Mouse (Mus musculus) heart, embryonic 16.5 days (tissue): ENCODE results near the gene Lsm12. TPM values are rescaled to one million over a fixed set of nuclear protein-coding genes. Genes with fewer than 3 reads are reported as not detected.

Experiments
- ATAC-seq: fragments of 200-750 bp; cut with Nextera tagmentation; replicated peaks from 2 replicates; pipeline ENCODE4 v1.8.0; 2017; ENCODE audit warnings: moderate number of reproducible peaks; ENCODE audit not compliant: insufficient read depth, low FRiP score; ENCODE audit errors: extremely low read depth
- H3K27ac ChIP-seq: fragments of 300-500 bp; sonication (generic); 2 replicates; pipeline ENCODE4 v1.5.1; 2014; ENCODE audit warnings: mild to moderate bottlenecking, low read length, control low read depth, moderate library complexity
- H3K27me3 ChIP-seq: fragments of 300-500 bp; sonication (generic); 2 replicates; pipeline ENCODE4 v1.6.1; 2014; ENCODE audit warnings: low read length, mixed read lengths; ENCODE audit not compliant: control insufficient read depth, insufficient read depth
- H3K36me3 ChIP-seq: fragments of 300-500 bp; sonication (generic); 2 replicates; pipeline ENCODE4 v1.6.1; 2014; ENCODE audit not compliant: control insufficient read depth, insufficient read depth
- H3K4me1 ChIP-seq: fragments of 300-500 bp; sonication (generic); 2 replicates; pipeline ENCODE4 v1.6.1; 2014; ENCODE audit warnings: low read length, mixed read lengths; ENCODE audit not compliant: control insufficient read depth, insufficient read depth
- H3K4me2 ChIP-seq: fragments of 300-500 bp; sonication (generic); 2 replicates; pipeline ENCODE4 v1.6.1; 2014; ENCODE audit warnings: low read depth, mild to moderate bottlenecking, control low read depth, low read length
- H3K4me3 ChIP-seq: fragments of 300-500 bp; sonication (generic); 2 replicates; pipeline ENCODE4 v1.5.1; 2014; ENCODE audit warnings: mild to moderate bottlenecking, control low read depth, low read length
- H3K9ac ChIP-seq: fragments of 300-500 bp; sonication (generic); 2 replicates; pipeline ENCODE4 v1.6.1; 2014; ENCODE audit warnings: low read length, control low read depth
- H3K9me3 ChIP-seq: fragments of 300-500 bp; sonication (generic); replicated peaks from 2 replicates; pipeline ENCODE4 v1.6.1; 2016; ENCODE audit warnings: low read length; ENCODE audit not compliant: control insufficient read depth
- WGBS: fragments of 180-500 bp; shearing (Covaris S2); extraction: QIAGEN DNeasy Blood & Tissue Kit; methylation state at CpG from one replicate; pipeline ENCODE4 v1.1.7; 2014; 5-methylcytosine and 5-hydroxymethylcytosine counted together
- polyA plus RNA-seq: library from polyadenylated mRNA; unstranded; fragments of >200 nt; fragmentation: Nextera tagmentation; extraction: Ambion mirVana; gene quantifications from 2 replicates; pipeline ENCODE4 v1.2.1, GENCODE M21; 2015

Lsm12 gene
- polyA plus RNA-seq, 1 experiment from 2014 or later = 60.5 TPM

DNA sequence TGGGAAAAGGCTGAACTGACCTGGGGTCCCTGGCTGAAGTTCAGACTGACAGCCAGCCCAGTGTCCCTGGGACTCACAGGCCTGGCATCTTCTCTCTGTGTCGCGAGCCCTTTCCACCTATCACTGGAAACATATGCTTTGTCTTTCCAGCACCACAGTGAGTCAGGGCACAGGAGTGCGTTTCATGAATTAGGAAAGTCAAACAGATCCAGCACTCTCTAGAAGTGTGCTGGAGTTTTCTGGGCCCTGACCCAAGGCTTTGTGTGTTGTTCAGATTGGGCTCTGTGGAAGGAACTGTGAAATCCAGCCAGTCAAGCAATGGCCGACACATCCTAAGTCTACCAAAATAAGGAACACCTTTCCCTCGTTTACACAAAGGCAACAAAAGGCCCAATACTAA is 40.1 kb upstream of the Lsm12 start:
- Histone ChIP-seq H3K36me3 (no peaks in the 10 kb centered on the region; the same call in 1 of the 2 replicates), H3K9ac (no peak overlapping the region), H3K27me3 (no peaks in the 10 kb centered on the region), H3K4me1 (peaks cover 74% of the 10 kb centered on the region), H3K27ac (no peak overlapping the region), H3K4me2 (peak overlapping the region; percentile 54; the same call in 1 of the 2 replicates), H3K4me3 (no peak overlapping the region), H3K9me3 (no peaks in the 10 kb centered on the region)
- no peak for ATAC-seq
- WGBS = 52% methylated on average over 5 of the region's 5 CpGs

DNA sequence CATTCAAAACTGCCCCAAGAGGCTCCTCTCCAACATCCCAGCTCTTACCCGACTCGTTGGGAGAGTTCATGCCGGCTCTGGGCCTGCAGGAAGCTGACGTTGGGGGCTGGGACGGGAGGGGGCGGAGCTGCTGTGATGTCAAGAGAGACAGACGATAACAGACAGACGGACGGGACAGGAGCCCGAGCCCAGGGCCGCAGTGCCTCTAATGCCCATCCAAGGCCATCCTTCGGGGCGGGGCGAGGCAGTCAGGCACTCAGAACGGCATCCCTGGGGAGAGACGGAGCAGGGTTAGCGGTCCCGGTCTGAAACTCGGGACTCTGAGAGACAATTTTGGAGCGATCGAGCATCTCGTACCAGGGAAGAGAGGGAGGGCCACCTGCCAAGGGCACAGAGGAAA is 39.6 kb upstream of the Lsm12 start:
- no peaks in the 10 kb centered on the region for H3K9me3 ChIP-seq
- no peak for ATAC-seq
- no peaks in the 10 kb centered on the region; the same call in 1 of the 2 replicates for H3K36me3 ChIP-seq
- H3K27ac ChIP-seq = no peak overlapping the region
- peak overlapping the region; percentile 54 for H3K4me2 ChIP-seq
- H3K4me3 ChIP-seq = peak overlapping the region; percentile 24; the same call in 1 of the 2 replicates
- H3K4me1 ChIP-seq = peaks cover 79% of the 10 kb centered on the region
- peak overlapping the region; percentile 27; the same call in 1 of the 2 replicates for H3K9ac ChIP-seq
- H3K27me3 ChIP-seq = no peaks in the 10 kb centered on the region
- WGBS = 12% methylated on average over 22 of the region's 22 CpGs

DNA sequence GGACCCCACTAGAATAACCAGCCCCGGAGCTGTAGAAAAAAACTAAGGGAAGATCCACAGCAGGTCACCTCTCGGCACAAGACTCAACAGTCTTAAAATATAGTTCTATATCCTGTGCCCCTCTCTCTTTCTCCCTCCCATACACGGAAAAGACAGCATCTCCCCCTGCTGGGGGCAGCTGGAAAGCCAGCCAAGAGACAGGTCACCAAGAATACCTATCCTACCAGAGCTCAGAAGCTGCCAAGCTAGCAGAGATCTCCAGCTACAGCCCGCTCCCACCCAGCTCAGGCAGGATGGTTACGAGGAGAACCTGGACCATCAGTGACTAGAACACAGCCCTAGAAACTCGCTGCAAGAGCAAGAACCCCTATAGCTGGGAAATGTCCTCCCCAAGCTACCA is 38.1 kb upstream of the Lsm12 start:
- Histone ChIP-seq H3K36me3 (no peaks in the 10 kb centered on the region; the same call in 1 of the 2 replicates), H3K9me3 (no peaks in the 10 kb centered on the region), H3K27me3 (no peaks in the 10 kb centered on the region), H3K4me3 (no peak overlapping the region), H3K9ac (no peak overlapping the region), H3K4me2 (no peak overlapping the region), H3K4me1 (peaks cover 81% of the 10 kb centered on the region), H3K27ac (no peak overlapping the region)
- WGBS = 25% methylated on average over 6 of the region's 6 CpGs
- no peak for ATAC-seq

GRCm38 (mm10) chr11:102221954-102222351 is 36.9 kb upstream of the Lsm12 start:
- H3K27me3 ChIP-seq = no peaks in the 10 kb centered on the region
- no peak for ATAC-seq
- H3K27ac ChIP-seq = no peak overlapping the region
- H3K4me2 ChIP-seq = no peak overlapping the region
- WGBS = 50% methylated on average over 8 of the region's 8 CpGs
- peak overlapping the region; percentile 21; the same call in 1 of the 2 replicates for H3K9ac ChIP-seq
- no peaks in the 10 kb centered on the region for H3K9me3 ChIP-seq
- H3K36me3 ChIP-seq = no peaks in the 10 kb centered on the region; the same call in 1 of the 2 replicates
- H3K4me3 ChIP-seq = no peak overlapping the region
- H3K4me1 ChIP-seq = peaks cover 80% of the 10 kb centered on the region

- Histone ChIP-seq H3K4me3 (no peak overlapping the region), H3K27me3 (no peaks in the 10 kb centered on the region), H3K27ac (no peak overlapping the region), H3K4me1 (peaks cover 79% of the 10 kb centered on the region), H3K36me3 (no peaks in the 10 kb centered on the region; the same call in 1 of the 2 replicates), H3K9ac (peak overlapping the region; percentile 21; the same call in 1 of the 2 replicates), H3K4me2 (no peak overlapping the region), H3K9me3 (no peaks in the 10 kb centered on the region)
- 76% methylated on average over 8 of the region's 8 CpGs for WGBS
- ATAC-seq = no peak
Measured at GRCm38 (mm10) chr11:102221243-102221953, 36.3 kb upstream of the Lsm12 start.

- no peak overlapping the region for H3K4me3 ChIP-seq
- peak overlapping the region; percentile 30; the same call in 1 of the 2 replicates for H3K4me2 ChIP-seq
- no peaks in the 10 kb centered on the region for H3K27me3 ChIP-seq
- no peaks in the 10 kb centered on the region; the same call in 1 of the 2 replicates for H3K36me3 ChIP-seq
- H3K4me1 ChIP-seq = peaks cover 80% of the 10 kb centered on the region
- H3K9ac ChIP-seq = 0 out of 2 replicates have a peak overlapping the region, but pooled peaks have one; percentile 1
- H3K27ac ChIP-seq = peak overlapping the region; percentile 99
- H3K9me3 ChIP-seq = no peaks in the 10 kb centered on the region
- ATAC-seq = no peak
- WGBS = 36% methylated on average over 6 of the region's 6 CpGs
Measured at GRCm38 (mm10) chr11:102220451-102220850, 35.4 kb upstream of the Lsm12 start.

DNA sequence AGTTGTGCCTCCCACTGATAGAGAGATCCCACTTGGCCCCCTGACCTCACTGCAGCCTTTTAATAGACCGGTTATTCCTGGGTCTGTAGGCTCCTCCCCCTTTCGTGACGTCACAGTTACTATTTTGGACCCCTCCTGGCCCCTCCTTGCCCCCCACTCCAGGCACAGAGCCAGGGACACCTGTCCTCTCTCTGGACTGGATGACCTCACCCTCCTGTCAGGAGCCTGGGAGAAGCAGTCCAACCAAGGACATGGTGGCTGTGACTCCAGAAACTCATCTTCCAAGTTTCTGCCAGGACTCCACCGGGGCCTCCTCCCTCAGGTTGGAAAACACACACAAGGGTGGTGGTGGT is 34.9 kb upstream of the Lsm12 start:
- Histone ChIP-seq H3K36me3 (no peaks in the 10 kb centered on the region; the same call in 1 of the 2 replicates), H3K27me3 (no peaks in the 10 kb centered on the region), H3K4me1 (peaks cover 82% of the 10 kb centered on the region), H3K9me3 (no peaks in the 10 kb centered on the region), H3K9ac (peak overlapping the region; percentile 1; the same call in 1 of the 2 replicates), H3K27ac (peak overlapping the region; percentile 99), H3K4me3 (peak overlapping the region; percentile 76), H3K4me2 (peak overlapping the region; percentile 85)
- ATAC-seq = peak; percentile 33
- 23% methylated on average over 4 of the region's 4 CpGs for WGBS

GRCm38 (mm10) chr11:102219247-102219993 is 34.3 kb upstream of the Lsm12 start:
- Histone ChIP-seq H3K4me2 (peak overlapping the region; percentile 85), H3K27me3 (no peaks in the 10 kb centered on the region), H3K4me3 (peak overlapping the region; percentile 76), H3K9ac (peak overlapping the region; percentile 67), H3K27ac (peak overlapping the region; percentile 99), H3K9me3 (no peaks in the 10 kb centered on the region), H3K36me3 (no peaks in the 10 kb centered on the region; the same call in 1 of the 2 replicates), H3K4me1 (peaks cover 82% of the 10 kb centered on the region)
- ATAC-seq = no peak
- WGBS = 32% methylated on average over 14 of the region's 14 CpGs

GRCm38 (mm10) chr11:102218783-102219182 is 33.7 kb upstream of the Lsm12 start:
- peaks cover 83% of the 10 kb centered on the region for H3K4me1 ChIP-seq
- H3K27me3 ChIP-seq = no peaks in the 10 kb centered on the region
- H3K9me3 ChIP-seq = no peaks in the 10 kb centered on the region
- no peaks in the 10 kb centered on the region for H3K36me3 ChIP-seq
- WGBS = 0% methylated on average over 8 of the region's 10 CpGs
- H3K9ac ChIP-seq = peak overlapping the region; percentile 88
- H3K4me3 ChIP-seq = peak overlapping the region; percentile 76
- peak overlapping the region; percentile 85 for H3K4me2 ChIP-seq
- H3K27ac ChIP-seq = peak overlapping the region; percentile 99
- peak; percentile 76 for ATAC-seq
